Mouse (Mus musculus) lung, postnatal 0 days (tissue): ENCODE measurements around the gene Nrg4.

Experiments used
- CTCF ChIP-seq: IDR thresholded peaks from 2 replicates; pipeline ENCODE4 v1.5.1; 2016; ENCODE audit warnings: antibody characterized with exemption, mild to moderate bottlenecking
- EP300 ChIP-seq: IDR thresholded peaks from 2 replicates; pipeline ENCODE4 v1.6.1; 2016; ENCODE audit warnings: antibody characterized with exemption, mild to moderate bottlenecking, control low read depth

- TF ChIP-seq EP300 (no peak), CTCF (no peak)
Measured at GRCm38 (mm10) chr9:55355270-55355834, 28.7 kb upstream of the Nrg4 start.
